Mouse (Mus musculus): ENCODE data around the gene Adprhl1.

The Adprhl1 gene

GRCm38 (mm10) chr8:13254019-13254418, at the start of gene Adprhl1:
TSS of gene Adprhl1 (minus strand) at chr8:13254162.
- DNase-seq (ENCODE audit: low spot score in 2 of 2) = peak; percentile 64 to 87

GRCm38 (mm10) chr8:13301036-13301435, 47.1 kb upstream of the Adprhl1 start:
- no peak for DNase-seq (ENCODE audit: low spot score in 2 of 2)

- DNase-seq (ENCODE audit: low spot score in 2 of 2) = no peak
Observed at GRCm38 (mm10) chr8:13299571-13299970, 45.6 kb upstream of the Adprhl1 start.

- no peak for DNase-seq (ENCODE audit: low spot score in 2 of 2)
Observed at GRCm38 (mm10) chr8:13293677-13294470, 39.9 kb upstream of the Adprhl1 start.

GRCm38 (mm10) chr8:13292364-13292763, 38.4 kb upstream of the Adprhl1 start:
- peak; percentile 71 to 84 for DNase-seq (ENCODE audit: low spot score in 2 of 2)

- peak in 1 of 2 experiments; percentile 19 for DNase-seq (ENCODE audit: low spot score in 2 of 2)
Observed at GRCm38 (mm10) chr8:13288646-13289045, 34.7 kb upstream of the Adprhl1 start.

- peak; percentile 97 to 99 for DNase-seq (ENCODE audit: low spot score in 2 of 2)
Observed at GRCm38 (mm10) chr8:13287692-13288623, 34.0 kb upstream of the Adprhl1 start, which contains the start of the genes Dcun1d2 and Tmco3. TSS of gene Dcun1d2 (minus strand) at chr8:13288131. TSS of gene Tmco3 (plus strand) at chr8:13288190.

- peak; percentile 86 to 91 for DNase-seq (ENCODE audit: low spot score in 2 of 2)
Observed at GRCm38 (mm10) chr8:13287304-13287691, 33.3 kb upstream of the Adprhl1 start.

- DNase-seq (ENCODE audit: low spot score in 2 of 2) = no peak
Observed at GRCm38 (mm10) chr8:13283200-13283599, 29.2 kb upstream of the Adprhl1 start.

GRCm38 (mm10) chr8:13276941-13277447, 23.0 kb upstream of the Adprhl1 start:
- DNase-seq (ENCODE audit: low spot score in 2 of 2) = no peak

- DNase-seq (ENCODE audit: low spot score in 2 of 2) = no peak
Observed at GRCm38 (mm10) chr8:13272834-13273233, 18.9 kb upstream of the Adprhl1 start.

- no peak for DNase-seq (ENCODE audit: low spot score in 2 of 2)
Observed at GRCm38 (mm10) chr8:13267566-13267965, 13.6 kb upstream of the Adprhl1 start.

GRCm38 (mm10) chr8:13263376-13263775, 9.4 kb upstream of the Adprhl1 start:
- no peak for DNase-seq (ENCODE audit: low spot score in 2 of 2)

- DNase-seq (ENCODE audit: low spot score in 2 of 2) = peak; percentile 27 to 28
Observed at GRCm38 (mm10) chr8:13253413-13253812, 549 bp downstream of the Adprhl1 start.

- no peak for DNase-seq (ENCODE audit: low spot score in 2 of 2)
Observed at GRCm38 (mm10) chr8:13252837-13253236, 1.1 kb downstream of the Adprhl1 start.

- DNase-seq (ENCODE audit: low spot score in 2 of 2) = no peak
Observed at GRCm38 (mm10) chr8:13244343-13244880, 9.6 kb downstream of the Adprhl1 start.

GRCm38 (mm10) chr8:13242985-13243870, 10.7 kb downstream of the Adprhl1 start:
- no peak for DNase-seq (ENCODE audit: low spot score in 2 of 2)

- no peak for DNase-seq (ENCODE audit: low spot score in 2 of 2)
Observed at GRCm38 (mm10) chr8:13240691-13241090, 13.3 kb downstream of the Adprhl1 start.

GRCm38 (mm10) chr8:13240055-13240454, 13.9 kb downstream of the Adprhl1 start:
- no peak for DNase-seq (ENCODE audit: low spot score in 2 of 2)

- no peak for DNase-seq (ENCODE audit: low spot score in 2 of 2)
Observed at GRCm38 (mm10) chr8:13234803-13235202, 19.2 kb downstream of the Adprhl1 start.

GRCm38 (mm10) chr8:13230471-13230870, 23.5 kb downstream of the Adprhl1 start:
- DNase-seq (ENCODE audit: low spot score in 2 of 2) = no peak

Measured in spleen, postnatal 10 days (tissue).